Mouse (Mus musculus) left cerebral cortex, postnatal 10 days (tissue): ENCODE measurements around the gene Cyp2j12. TPM values are rescaled to one million over a fixed set of nuclear protein-coding genes. Genes with fewer than 3 reads are reported as not detected.

ENCODE experiments used
- total RNA-seq, 2 experiments: library from RNA; stranded (reverse); gene quantifications; 2 replicates each; pipeline ENCODE4 v1.2.3; 2021

Gene Cyp2j12
- total RNA-seq, 2 experiments from 2014 or later, result 0.56 TPM; not detected in 1

Other genes starting within 250 kb of the Cyp2j12 start
- gene Hook1, start 173.9 kb downstream of the Cyp2j12 start, total RNA-seq, result 10 to 100 TPM; 63.1 to 68.3 TPM
- under 1 TPM; 0.41 to 0.67 TPM for gene Cyp2j13, start 63.6 kb downstream of the Cyp2j12 start, total RNA-seq
- not detected for gene Cyp2j7, start 95.5 kb upstream of the Cyp2j12 start, total RNA-seq
- gene Cyp2j11, start 207.5 kb upstream of the Cyp2j12 start, total RNA-seq, result not detected